Mouse (Mus musculus) bone marrow, adult 2 months (tissue): ENCODE data around the gene Arhgef7. TPM values are rescaled to one million over a fixed set of nuclear protein-coding genes. Genes with fewer than 3 reads are reported as not detected.

Experiments used
- H3K27ac ChIP-seq: fragments of 200-500 bp; 2 replicates; pipeline ENCODE4 v1.5.1; 2012; ENCODE audit warnings: low read depth, mild to moderate bottlenecking, control low read depth, inconsistent platforms, low read length; ENCODE audit not compliant: control insufficient read depth, poor library complexity, insufficient read depth
- H3K4me1 ChIP-seq: fragments of 200-500 bp; 2 replicates; pipeline ENCODE4 v1.6.1; 2011; ENCODE audit warnings: low read length; ENCODE audit not compliant: control insufficient read depth, insufficient read depth
- H3K4me3 ChIP-seq: fragments of 200-500 bp; replicated peaks from 2 replicates; pipeline ENCODE3; 2011; ENCODE audit warnings: mild to moderate bottlenecking, low read depth, low read length, control low read depth; ENCODE audit not compliant: control insufficient read depth
- CTCF ChIP-seq: fragments of 200-500 bp; IDR thresholded peaks from 2 replicates; pipeline ENCODE4 v1.5.1; 2011; ENCODE audit warnings: low read length, control low read depth; ENCODE audit not compliant: control insufficient read depth, insufficient read depth
- POLR2A ChIP-seq: fragments of 200-500 bp; IDR thresholded peaks from 2 replicates; pipeline ENCODE4 v1.6.1; 2011; ENCODE audit warnings: low read depth, mild to moderate bottlenecking, control low read depth, low read length, borderline replicate concordance; ENCODE audit not compliant: control insufficient read depth
- WGBS: fragments of 180-500 bp; shearing (Covaris S2); methylation state at CpG from one replicate; pipeline ENCODE4 v1.1.7; 2018; 5-methylcytosine and 5-hydroxymethylcytosine counted together
- polyA plus RNA-seq: library from polyadenylated mRNA; stranded (reverse); fragments of >200 nt; gene quantifications from 2 replicates; pipeline ENCODE4 v1.2.4, GENCODE M21; 2011; ENCODE audit warnings: low replicate concordance; ENCODE audit not compliant: missing spikeins, insufficient read depth, insufficient read length

Arhgef7 gene
- polyA plus RNA-seq, 1 experiment, result 18.6 TPM

GRCm38 (mm10) chr8:11785539-11786046, 58.1 kb downstream of the Arhgef7 start:
- 79% methylated on average over 9 of the region's 9 CpGs for WGBS

GRCm38 (mm10) chr8:11788252-11788651, 60.7 kb downstream of the Arhgef7 start:
- H3K27ac ChIP-seq, result no peak overlapping the region
- H3K4me3 ChIP-seq, result no peak overlapping the region
- 40% methylated on average over 8 of the region's 8 CpGs for WGBS
- TF ChIP-seq POLR2A (no peak), CTCF (peak; percentile 39; the same call in 1 of the 2 replicates)
- no peaks in the 10 kb centered on the region for H3K4me1 ChIP-seq

More at GRCm38 (mm10) chr8:11785539-11786046, 58.1 kb downstream of the Arhgef7 start:
- H3K27ac ChIP-seq, result no peak overlapping the region
- no peaks in the 10 kb centered on the region for H3K4me1 ChIP-seq
- TF ChIP-seq POLR2A (no peak), CTCF (no peak)
- no peak overlapping the region for H3K4me3 ChIP-seq

- no peak overlapping the region for H3K4me3 ChIP-seq
- no peak for TF ChIP-seq POLR2A
- no peak for TF ChIP-seq CTCF
- WGBS, result 91% methylated on average over 5 of the region's 5 CpGs
- H3K27ac ChIP-seq, result no peak overlapping the region
- H3K4me1 ChIP-seq, result no peaks in the 10 kb centered on the region
Observed at GRCm38 (mm10) chr8:11789168-11789567, 61.6 kb downstream of the Arhgef7 start.

- Histone ChIP-seq H3K4me1 (no peaks in the 10 kb centered on the region), H3K27ac (no peak overlapping the region), H3K4me3 (no peak overlapping the region)
- TF ChIP-seq POLR2A (no peak), CTCF (no peak)
Observed at GRCm38 (mm10) chr8:11794956-11795355, 67.4 kb downstream of the Arhgef7 start.

GRCm38 (mm10) chr8:11797128-11797527, 69.6 kb downstream of the Arhgef7 start:
- WGBS, result 86% methylated on average over 8 of the region's 8 CpGs
- Histone ChIP-seq H3K4me3 (no peak overlapping the region), H3K27ac (no peak overlapping the region), H3K4me1 (no peaks in the 10 kb centered on the region)
- no peak for TF ChIP-seq POLR2A
- no peak for TF ChIP-seq CTCF

GRCm38 (mm10) chr8:11797729-11798479, 70.4 kb downstream of the Arhgef7 start:
- Histone ChIP-seq H3K27ac (no peak overlapping the region), H3K4me3 (no peak overlapping the region), H3K4me1 (no peaks in the 10 kb centered on the region)
- TF ChIP-seq CTCF (no peak), POLR2A (no peak)
- WGBS, result 85% methylated on average over 14 of the region's 14 CpGs

GRCm38 (mm10) chr8:11798480-11798867, 71.0 kb downstream of the Arhgef7 start:
- WGBS, result 84% methylated on average over 4 of the region's 4 CpGs
- Histone ChIP-seq H3K4me3 (no peak overlapping the region), H3K4me1 (no peaks in the 10 kb centered on the region), H3K27ac (no peak overlapping the region)
- no peak for TF ChIP-seq CTCF
- TF ChIP-seq POLR2A, result no peak

GRCm38 (mm10) chr8:11799098-11799497, 71.6 kb downstream of the Arhgef7 start:
- TF ChIP-seq CTCF, result no peak
- no peak for TF ChIP-seq POLR2A
- H3K4me1 ChIP-seq, result no peaks in the 10 kb centered on the region
- H3K27ac ChIP-seq, result no peak overlapping the region
- H3K4me3 ChIP-seq, result no peak overlapping the region
- 89% methylated on average over 3 of the region's 3 CpGs for WGBS
